Mouse (Mus musculus): ENCODE data around the gene Ccdc33. TPM values are rescaled to one million over a fixed set of nuclear protein-coding genes. Genes with fewer than 3 reads are reported as not detected.
A peak's percentile ranks its signal among the peaks of the same experiment; 100 is the strongest.

Gene Ccdc33
- total and polyA plus RNA-seq, 2 experiments from 2014 or later, result 0.52 to 0.75 TPM

DNA sequence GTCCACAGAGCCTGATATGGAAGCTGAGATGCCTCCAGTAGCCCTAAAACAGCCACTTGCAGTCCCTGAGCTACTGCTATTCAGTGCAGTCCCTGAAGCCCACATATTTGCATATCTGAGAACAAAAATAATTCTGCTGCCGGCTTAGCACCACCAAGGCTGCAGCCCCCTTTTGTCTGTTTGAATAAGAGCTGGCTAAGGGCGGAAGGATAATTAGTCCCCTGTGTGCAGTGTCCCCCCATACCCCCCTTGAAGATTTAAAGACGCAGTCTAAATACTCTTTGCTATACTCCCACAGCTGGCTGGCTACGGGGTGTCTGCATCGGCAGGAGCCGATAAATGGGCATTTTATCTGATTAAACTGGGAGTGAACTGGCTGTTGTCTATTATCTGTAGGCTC, 70.0 kb downstream of the Ccdc33 start:
- ATAC-seq, result peak; percentile 33; the same call in 1 of the 2 replicates
- Histone ChIP-seq H3K27me3 (ENCODE audit: insufficient read depth, low read length) (no peaks in the 10 kb centered on the region), H3K4me2 (ENCODE audit: low read depth, low read length) (no peak overlapping the region), H3K9me3 (ENCODE audit: low read length) (no peaks in the 10 kb centered on the region), H3K27ac (peak overlapping the region; percentile 66), H3K9ac (replicated peaks; ENCODE audit: low read length) (no peak overlapping the region), H3K4me1 (ENCODE audit: insufficient read depth, low read length) (peaks cover 23% of the 10 kb centered on the region), H3K36me3 (ENCODE audit: insufficient read depth, low read length) (no peaks in the 10 kb centered on the region), H3K4me3 (ENCODE audit: low read length) (no peak overlapping the region)
- WGBS, result 8% methylated on average over 6 of the region's 6 CpGs
- TF ChIP-seq CTCF (IDR thresholded peaks at IDR 0.05; ENCODE audit: low read depth), result no peak
- DNase-seq (ENCODE audit: low spot score), result peak; percentile 68

DNA sequence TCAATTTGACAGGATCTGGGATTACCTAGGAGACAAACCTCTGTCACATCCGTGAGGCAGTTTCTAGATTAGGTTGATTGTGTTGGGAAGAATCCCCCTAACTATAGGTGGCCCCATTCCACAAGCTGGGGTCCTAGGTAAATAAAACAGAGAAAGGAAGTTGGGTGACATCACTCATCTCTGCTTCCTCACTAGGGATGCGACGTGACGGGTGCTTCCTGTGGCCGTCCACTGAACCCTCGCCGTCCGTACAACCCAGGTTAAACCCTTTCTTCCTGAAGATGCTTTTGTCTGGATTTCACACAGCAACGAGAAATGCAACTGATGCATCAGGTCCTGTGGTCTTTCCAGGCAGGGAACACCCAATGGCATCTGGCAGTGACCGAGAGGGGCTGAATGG, 71.6 kb downstream of the Ccdc33 start:
- Histone ChIP-seq H3K9me3 (ENCODE audit: low read length) (no peaks in the 10 kb centered on the region), H3K4me1 (ENCODE audit: insufficient read depth, low read length) (peaks cover 18% of the 10 kb centered on the region)

DNA sequence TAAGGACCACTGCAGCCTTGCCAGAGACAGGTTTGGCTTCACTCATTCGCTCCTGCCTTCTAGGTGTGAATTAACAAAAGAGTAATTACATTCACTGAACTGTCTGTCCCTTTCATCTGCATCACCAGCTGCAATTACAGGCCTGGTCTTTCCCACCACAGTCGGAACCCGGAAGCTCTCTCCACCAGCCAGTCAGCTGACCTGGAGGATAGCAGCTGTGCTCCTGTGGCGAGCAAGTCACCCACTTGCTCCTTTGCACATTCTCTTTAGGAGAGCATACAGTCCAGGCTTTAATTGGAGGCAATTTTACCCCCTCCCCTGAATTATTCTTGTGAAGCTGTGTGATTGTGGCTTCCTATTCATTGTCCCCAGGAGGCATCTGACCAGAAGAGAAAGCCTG, 73.0 kb downstream of the Ccdc33 start:
- 33% methylated on average over 4 of the region's 4 CpGs for WGBS
- Histone ChIP-seq H3K27ac (0 out of 2 replicates have a peak overlapping the region, but pooled peaks have one; percentile 1), H3K36me3 (ENCODE audit: insufficient read depth, low read length) (no peaks in the 10 kb centered on the region), H3K27me3 (ENCODE audit: insufficient read depth, low read length) (no peaks in the 10 kb centered on the region), H3K9ac (replicated peaks; ENCODE audit: low read length) (no peak overlapping the region), H3K4me3 (ENCODE audit: low read length) (no peak overlapping the region), H3K4me2 (ENCODE audit: low read depth, low read length) (no peak overlapping the region), H3K9me3 (ENCODE audit: low read length) (no peaks in the 10 kb centered on the region), H3K4me1 (ENCODE audit: insufficient read depth, low read length) (peaks cover 25% of the 10 kb centered on the region)
- ATAC-seq (no peak), DNase-seq (ENCODE audit: low spot score) (no peak)
- TF ChIP-seq CTCF (IDR thresholded peaks at IDR 0.05; ENCODE audit: low read depth), result no peak

More for the DNA sequence above, 71.6 kb downstream of the Ccdc33 start:
- no peak overlapping the region for H3K9ac ChIP-seq (replicated peaks; ENCODE audit: low read length)
- 86% methylated on average over 10 of the region's 10 CpGs for WGBS
- no peak overlapping the region for H3K27ac ChIP-seq
- no peak for DNase-seq (ENCODE audit: low spot score)
- no peak overlapping the region for H3K4me2 ChIP-seq (ENCODE audit: low read depth, low read length)
- H3K36me3 ChIP-seq (ENCODE audit: insufficient read depth, low read length), result no peaks in the 10 kb centered on the region
- no peak overlapping the region for H3K4me3 ChIP-seq (ENCODE audit: low read length)
- no peak for TF ChIP-seq CTCF (IDR thresholded peaks at IDR 0.05; ENCODE audit: low read depth)
- no peaks in the 10 kb centered on the region for H3K27me3 ChIP-seq (ENCODE audit: insufficient read depth, low read length)
- no peak for ATAC-seq

DNA sequence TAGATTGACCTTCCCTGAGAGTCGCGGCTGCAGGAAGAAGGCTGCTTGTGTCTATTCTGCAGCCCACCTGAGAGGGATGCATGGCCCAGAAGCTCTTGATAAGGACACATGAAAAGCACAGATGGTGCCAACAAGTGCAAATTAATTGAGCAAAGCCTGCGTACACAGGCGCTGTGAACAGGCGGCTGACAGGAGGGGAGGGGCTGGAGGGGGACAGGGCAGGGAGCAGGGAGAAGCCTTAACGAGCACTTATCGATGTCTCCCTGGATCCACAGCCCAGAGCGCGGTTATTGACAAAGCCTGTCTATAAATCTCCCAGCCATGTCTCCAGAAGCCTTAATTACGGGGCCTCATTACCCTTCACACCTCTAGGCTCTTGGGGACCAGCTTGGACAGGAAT, 73.8 kb downstream of the Ccdc33 start:
- Histone ChIP-seq H3K9ac (replicated peaks; ENCODE audit: low read length) (no peak overlapping the region), H3K4me2 (ENCODE audit: low read depth, low read length) (no peak overlapping the region), H3K27ac (no peak overlapping the region), H3K4me1 (ENCODE audit: insufficient read depth, low read length) (peaks cover 25% of the 10 kb centered on the region), H3K27me3 (ENCODE audit: insufficient read depth, low read length) (no peaks in the 10 kb centered on the region), H3K4me3 (ENCODE audit: low read length) (no peak overlapping the region), H3K9me3 (ENCODE audit: low read length) (no peaks in the 10 kb centered on the region), H3K36me3 (ENCODE audit: insufficient read depth, low read length) (no peaks in the 10 kb centered on the region)
- WGBS, result 31% methylated on average over 10 of the region's 10 CpGs
- DNase-seq (ENCODE audit: low spot score), result peak; percentile 61
- peak; percentile 38; the same call in 1 of the 2 replicates for ATAC-seq
- TF ChIP-seq CTCF (IDR thresholded peaks at IDR 0.05; ENCODE audit: low read depth), result no peak

DNA sequence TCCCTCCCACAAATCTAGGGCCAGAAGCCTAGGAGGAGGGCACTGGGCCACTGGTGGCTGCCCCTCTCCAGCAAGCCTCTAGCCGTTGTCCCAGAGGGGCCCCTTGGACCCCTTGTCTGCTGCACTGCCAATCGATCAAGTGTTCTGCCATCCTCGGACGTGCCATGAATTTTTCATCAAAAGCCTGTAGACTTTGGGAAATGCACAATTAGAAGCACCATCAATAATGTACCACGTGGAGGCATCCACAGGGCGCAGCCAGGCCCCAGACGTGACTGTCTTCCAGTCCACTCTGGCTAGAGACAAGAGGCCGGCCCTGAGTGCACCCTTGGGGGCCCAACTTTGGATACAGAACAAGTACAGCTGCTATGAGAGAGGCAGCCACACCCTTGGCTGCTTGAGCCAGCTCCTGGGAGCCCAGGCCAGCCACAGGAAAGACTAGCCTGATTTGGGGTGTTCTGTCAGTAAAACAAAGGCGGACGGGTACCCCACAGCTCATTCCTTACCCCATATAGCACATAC, 75.1 kb downstream of the Ccdc33 start:
- Histone ChIP-seq H3K4me1 (ENCODE audit: insufficient read depth, low read length) (peaks cover 22% of the 10 kb centered on the region), H3K4me3 (ENCODE audit: low read length) (no peak overlapping the region), H3K9ac (replicated peaks; ENCODE audit: low read length) (no peak overlapping the region), H3K9me3 (ENCODE audit: low read length) (no peaks in the 10 kb centered on the region), H3K36me3 (ENCODE audit: insufficient read depth, low read length) (no peaks in the 10 kb centered on the region), H3K4me2 (ENCODE audit: low read depth, low read length) (no peak overlapping the region), H3K27me3 (ENCODE audit: insufficient read depth, low read length) (no peaks in the 10 kb centered on the region), H3K27ac (no peak overlapping the region)
- no peak for TF ChIP-seq CTCF (IDR thresholded peaks at IDR 0.05; ENCODE audit: low read depth)
- 48% methylated on average over 10 of the region's 10 CpGs for WGBS
- ATAC-seq, result no peak
- no peak for DNase-seq (ENCODE audit: low spot score)

DNA sequence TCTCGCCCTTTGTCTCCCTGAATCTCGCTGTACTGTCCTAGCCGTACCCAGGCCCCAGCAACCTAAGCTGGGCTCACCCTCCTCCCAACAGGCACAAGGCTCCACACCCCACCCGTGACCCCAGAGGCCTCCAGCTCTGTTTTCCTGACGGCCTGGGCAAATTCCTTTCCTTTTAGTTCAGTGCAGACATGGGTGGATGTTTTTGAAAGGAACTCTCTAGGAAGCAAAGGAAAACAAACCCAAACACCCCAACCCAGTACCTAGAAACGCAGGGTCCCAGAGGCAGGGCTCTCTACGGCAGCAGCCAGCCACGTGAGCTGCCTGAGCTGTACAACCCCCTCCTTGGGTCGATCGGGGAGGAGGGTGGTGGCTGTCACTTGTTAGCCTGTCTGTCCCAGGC, 76.2 kb downstream of the Ccdc33 start:
- Histone ChIP-seq H3K4me1 (ENCODE audit: insufficient read depth, low read length) (peaks cover 14% of the 10 kb centered on the region; the same call in 1 of the 2 replicates), H3K27me3 (ENCODE audit: insufficient read depth, low read length) (no peaks in the 10 kb centered on the region), H3K4me3 (ENCODE audit: low read length) (no peak overlapping the region), H3K27ac (no peak overlapping the region), H3K4me2 (ENCODE audit: low read depth, low read length) (no peak overlapping the region), H3K9ac (replicated peaks; ENCODE audit: low read length) (no peak overlapping the region), H3K36me3 (ENCODE audit: insufficient read depth, low read length) (no peaks in the 10 kb centered on the region), H3K9me3 (ENCODE audit: low read length) (no peaks in the 10 kb centered on the region)
- no peak for TF ChIP-seq CTCF (IDR thresholded peaks at IDR 0.05; ENCODE audit: low read depth)
- no peak for ATAC-seq
- WGBS, result 41% methylated on average over 10 of the region's 10 CpGs
- no peak for DNase-seq (ENCODE audit: low spot score)

DNA sequence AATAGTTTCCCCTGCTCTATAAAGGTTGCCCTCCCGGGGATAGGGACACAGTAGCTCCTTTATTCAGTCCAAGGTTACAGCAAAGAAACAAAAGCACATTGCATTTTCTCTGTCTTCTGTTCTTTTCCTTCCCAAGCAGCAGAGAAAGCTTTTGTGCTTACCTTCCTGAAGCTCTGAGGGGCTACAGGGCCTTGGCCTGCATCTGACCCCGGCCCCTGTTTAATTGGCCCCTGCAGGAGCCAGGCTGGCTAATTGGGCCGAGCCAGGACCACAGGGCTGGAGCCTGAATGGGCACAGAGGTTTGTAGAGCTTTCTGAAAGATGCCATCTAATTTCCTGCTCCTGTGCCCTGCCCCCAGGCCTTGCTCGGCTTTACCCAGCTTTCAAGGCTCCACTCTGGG, 77.6 kb downstream of the Ccdc33 start:
- Histone ChIP-seq H3K27ac (no peak overlapping the region), H3K4me3 (ENCODE audit: low read length) (no peak overlapping the region), H3K4me1 (ENCODE audit: insufficient read depth, low read length) (peaks cover 14% of the 10 kb centered on the region; the same call in 1 of the 2 replicates), H3K9me3 (ENCODE audit: low read length) (no peaks in the 10 kb centered on the region), H3K27me3 (ENCODE audit: insufficient read depth, low read length) (no peaks in the 10 kb centered on the region), H3K36me3 (ENCODE audit: insufficient read depth, low read length) (no peaks in the 10 kb centered on the region), H3K9ac (replicated peaks; ENCODE audit: low read length) (no peak overlapping the region), H3K4me2 (ENCODE audit: low read depth, low read length) (no peak overlapping the region)
- no peak for ATAC-seq
- no peak for DNase-seq (ENCODE audit: low spot score)
- no peak for TF ChIP-seq CTCF (IDR thresholded peaks at IDR 0.05; ENCODE audit: low read depth)
- 29% methylated on average over 4 of the region's 4 CpGs for WGBS

All from hindbrain, postnatal 0 days (tissue).